Mouse (Mus musculus) cerebellum, adult 8-10 months (tissue): ENCODE measurements around the gene Ldlrad3.

Source experiments
- DNase-seq: peaks from one replicate; pipeline ENCODE4 v3.0.0; 2022

Gene Ldlrad3

DNA sequence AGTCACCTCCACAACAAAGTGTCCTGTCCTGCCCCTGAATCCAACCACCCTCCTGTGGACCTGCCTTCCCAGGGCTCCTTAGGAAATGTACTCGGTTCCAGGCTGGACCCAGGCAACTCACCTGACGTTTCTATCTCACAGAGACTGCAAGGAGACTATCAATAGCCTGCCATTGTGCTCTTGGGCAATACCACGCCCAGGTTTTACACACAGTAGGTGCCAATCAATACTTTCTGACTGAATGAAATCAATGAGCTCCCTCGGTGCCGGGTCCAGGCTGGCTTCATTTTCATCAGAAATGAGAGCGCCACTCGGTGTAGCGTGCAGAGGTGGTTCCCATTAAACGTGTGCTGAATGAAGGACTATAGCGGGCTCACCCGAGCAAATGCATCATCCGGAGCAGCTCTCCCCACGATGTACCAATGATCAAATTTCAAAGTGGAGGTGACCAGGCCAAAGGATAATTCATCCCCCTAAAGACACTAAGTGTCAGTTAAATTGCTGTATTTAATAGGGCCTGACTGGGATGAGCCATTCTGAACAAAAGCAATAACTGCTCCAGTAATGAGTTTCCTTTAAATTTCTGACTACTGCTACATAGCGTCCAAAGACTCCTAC lies 43.4 kb downstream of the Ldlrad3 start:
- no peak for DNase-seq

GRCm38 (mm10) chr2:102142197-102142623 lies 44.0 kb downstream of the Ldlrad3 start:
- DNase-seq, result no peak

DNA sequence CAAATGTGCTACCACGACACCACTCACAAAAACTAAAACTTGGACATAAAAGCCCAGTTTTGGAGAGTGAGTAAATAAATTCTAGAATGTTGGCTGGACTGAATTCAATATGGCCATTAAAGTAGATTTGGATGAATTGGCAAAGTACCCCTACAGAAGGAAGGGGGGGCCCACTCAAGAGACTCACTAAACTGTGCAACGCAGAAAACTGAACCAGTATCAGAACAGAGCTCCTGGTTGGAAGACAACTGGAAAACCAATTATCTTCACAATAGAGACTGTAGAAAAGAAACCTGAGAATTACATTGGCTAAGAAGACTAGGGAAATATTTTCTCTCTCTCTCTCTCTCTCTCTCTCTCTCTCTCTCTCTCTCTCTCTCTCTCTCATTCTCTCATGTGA lies 45.0 kb downstream of the Ldlrad3 start:
- no peak for DNase-seq

DNA sequence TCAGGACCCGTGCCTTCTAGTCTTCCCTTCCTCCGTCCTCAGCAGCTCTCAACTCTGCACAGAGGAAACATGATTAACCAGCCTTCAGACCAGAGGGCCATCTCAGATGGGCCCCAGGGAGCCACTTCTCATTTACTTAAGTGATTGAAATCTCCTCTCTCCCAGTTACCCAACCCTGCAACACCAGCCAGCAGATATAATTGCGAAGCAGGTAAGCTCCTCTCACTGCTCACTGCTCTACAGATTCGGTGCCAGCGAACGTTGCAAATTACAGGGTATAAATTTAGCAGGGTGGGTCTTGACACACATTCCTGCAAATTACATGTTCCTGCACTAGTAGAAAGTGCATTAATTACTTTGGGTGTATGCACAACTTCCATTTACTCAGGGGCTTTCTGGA lies 48.3 kb downstream of the Ldlrad3 start:
- no peak for DNase-seq

DNA sequence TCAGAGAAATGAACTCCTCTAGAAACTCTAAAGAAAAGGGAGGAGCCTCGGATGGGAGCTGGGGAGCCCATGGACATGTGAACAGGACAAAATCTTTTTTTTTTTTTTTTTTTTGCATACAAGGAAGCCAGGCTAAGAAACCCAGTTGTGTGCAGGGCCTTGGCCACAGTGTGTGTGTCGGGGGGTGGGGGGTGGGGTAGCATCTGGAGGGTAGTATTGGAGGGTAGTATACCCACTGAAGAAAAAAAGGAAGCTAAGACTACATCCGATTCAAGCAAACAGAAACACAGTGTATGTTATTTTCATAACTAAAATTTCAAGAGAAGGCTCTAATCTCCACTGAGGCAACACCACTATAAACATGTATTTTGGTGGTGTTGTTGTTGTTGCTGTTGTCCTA lies 50.0 kb downstream of the Ldlrad3 start:
- no peak for DNase-seq

GRCm38 (mm10) chr2:102134510-102135262 lies 51.5 kb downstream of the Ldlrad3 start:
- peak; percentile 89 for DNase-seq

DNA sequence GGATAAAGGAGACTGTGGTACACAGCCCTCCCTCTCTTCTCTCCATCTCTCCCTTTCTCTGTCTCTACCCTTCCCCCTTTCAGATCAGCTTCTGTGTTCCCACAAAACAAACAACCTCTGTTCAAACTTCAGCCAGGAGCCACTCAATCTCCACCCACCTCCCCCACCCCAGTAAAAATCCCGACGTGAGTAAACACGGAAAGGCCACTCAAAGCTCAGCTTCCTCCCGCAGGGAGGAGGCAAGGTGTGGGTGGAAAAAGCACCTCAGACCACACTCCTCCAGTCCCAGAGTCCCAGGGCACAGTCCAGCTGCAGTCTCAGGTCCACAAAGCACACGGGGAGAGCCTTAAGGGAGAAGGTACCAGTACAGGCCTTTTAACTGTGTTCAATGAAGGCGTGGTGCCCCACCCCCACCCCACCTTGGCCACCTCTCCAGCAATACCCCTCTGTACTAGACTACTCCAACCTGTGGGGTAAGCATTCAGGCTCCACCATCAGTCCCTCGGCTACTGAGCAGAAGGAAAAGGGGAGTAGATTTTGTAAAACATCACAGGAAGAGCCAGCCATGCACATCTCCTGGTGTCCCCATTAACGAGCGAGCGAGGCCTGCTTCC lies 53.1 kb downstream of the Ldlrad3 start:
- DNase-seq, result no peak

GRCm38 (mm10) chr2:102130198-102130845 lies 55.9 kb downstream of the Ldlrad3 start:
- peak; percentile 54 for DNase-seq

GRCm38 (mm10) chr2:102129235-102129634 lies 57.0 kb downstream of the Ldlrad3 start:
- no peak for DNase-seq

- DNase-seq, result no peak
Measured at GRCm38 (mm10) chr2:102128500-102129030, 57.6 kb downstream of the Ldlrad3 start.

DNA sequence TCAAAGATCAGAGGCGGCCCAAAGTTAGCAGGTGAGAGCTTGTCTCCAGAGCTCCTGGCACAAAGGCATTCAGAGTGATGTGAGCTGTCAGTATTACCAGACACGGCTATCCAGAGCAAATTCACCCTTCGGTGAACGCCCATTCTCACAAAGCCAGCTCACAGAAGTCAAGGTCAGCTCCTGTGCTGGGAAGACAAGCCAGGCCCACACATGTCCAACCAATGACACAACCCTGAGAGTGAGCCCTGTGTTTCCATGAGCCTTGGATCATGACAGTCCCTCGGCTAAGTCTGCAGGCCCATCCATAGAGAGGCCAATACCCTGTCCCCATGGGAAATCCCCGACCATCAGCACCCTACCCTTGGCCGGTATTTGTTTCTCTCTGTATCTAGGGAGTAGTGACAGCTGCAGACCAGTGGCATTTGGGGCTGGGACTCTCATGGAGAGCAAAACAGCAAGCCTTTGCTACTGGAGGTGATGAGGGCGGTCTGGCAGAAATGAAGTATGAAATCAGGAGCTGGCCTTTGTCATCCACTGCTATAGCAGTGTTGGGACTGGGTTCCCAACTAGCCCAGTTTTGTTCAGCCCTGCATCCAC lies 58.3 kb downstream of the Ldlrad3 start:
- no peak for DNase-seq

DNA sequence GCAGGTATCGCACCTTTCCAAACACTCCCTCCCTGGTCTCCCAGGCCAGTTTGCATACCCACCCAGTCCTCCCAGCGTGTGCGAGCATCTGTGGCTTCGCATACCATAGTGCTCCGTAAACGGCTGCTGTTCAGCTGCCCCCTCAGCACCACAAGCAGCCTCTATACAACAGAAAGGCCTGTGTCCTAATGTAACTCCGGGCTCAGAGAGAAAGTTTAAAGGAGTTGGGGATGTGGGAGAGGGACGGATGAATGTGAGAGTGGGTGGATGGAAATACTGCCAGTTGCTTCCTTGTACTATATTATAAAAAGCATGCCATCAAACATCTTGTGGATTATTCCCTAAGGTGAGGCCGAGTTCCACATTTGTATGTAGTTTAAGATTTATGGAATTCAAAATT lies 59.0 kb downstream of the Ldlrad3 start:
- no peak for DNase-seq

- DNase-seq, result no peak
Measured at GRCm38 (mm10) chr2:102126076-102126475, 60.1 kb downstream of the Ldlrad3 start.

DNA sequence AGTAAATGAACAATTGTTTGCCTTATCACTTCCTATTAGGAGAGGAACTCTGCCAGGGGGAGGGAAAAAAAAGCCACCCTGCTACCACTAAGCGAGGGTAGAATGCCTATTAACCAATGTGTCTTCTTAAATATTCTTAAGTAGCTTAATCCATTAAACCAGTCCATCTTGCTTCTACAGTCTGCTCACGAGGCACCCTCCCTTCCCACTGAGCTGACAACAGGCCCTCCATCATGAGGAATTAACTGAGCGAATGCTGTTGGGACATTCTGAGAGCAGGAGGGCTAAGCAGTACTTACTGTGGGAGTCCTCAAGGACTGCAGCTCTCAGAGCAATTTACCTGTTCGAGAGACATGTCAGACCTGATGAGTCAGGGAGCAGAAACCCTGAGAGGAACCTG lies 61.1 kb downstream of the Ldlrad3 start:
- no peak for DNase-seq

DNA sequence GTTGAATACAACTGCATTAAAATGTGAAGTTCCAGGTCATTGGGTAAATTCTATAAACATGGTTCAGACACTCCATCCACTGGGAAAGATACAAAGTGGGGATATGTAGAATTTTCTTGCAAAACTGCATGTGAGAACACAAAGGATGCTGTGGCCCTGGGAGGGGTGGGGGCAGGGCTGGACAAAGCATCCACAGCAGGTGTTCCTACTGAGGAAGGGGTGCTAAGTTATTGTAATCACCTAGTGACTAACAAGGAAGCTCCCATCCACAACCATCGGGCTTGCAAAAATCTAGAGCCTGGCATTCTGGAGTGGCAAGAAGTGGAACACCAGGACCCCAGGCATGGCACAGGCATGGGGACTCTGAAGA lies 64.1 kb downstream of the Ldlrad3 start:
- no peak for DNase-seq

DNA sequence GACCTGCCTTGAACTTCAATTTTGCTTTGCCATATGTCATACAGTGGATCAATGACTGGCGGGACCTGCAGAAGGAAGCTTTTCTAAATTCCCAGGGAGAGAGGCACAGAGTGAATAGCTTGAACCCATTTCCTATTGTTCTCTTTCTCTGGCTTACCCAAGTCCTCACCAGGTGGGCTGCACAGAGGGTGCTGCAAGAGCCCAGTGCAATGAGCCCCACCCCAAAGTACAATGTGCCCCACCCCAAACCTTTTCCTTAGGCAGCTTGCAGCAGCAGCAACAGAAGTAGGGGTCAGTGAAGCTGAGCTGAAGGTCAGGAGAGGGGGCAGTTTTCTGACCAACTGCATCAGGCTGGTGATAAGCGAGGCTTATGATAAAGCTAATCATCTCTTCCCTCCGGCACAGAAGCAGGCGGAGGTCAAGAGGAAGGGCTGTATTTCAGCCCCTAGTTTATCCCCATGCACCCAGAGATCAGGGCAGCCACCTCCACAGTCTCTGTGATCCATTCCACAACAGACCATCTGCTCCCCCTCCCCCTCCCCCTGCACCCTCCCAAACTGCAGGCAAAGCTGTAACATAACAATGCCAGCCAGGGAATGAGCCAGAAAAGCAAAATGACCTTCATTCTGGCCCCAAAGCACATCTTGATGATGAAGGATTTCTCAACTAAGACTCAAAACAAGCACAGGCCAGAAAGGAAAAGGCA lies 64.6 kb downstream of the Ldlrad3 start:
- DNase-seq, result no peak

- DNase-seq, result no peak
Measured at GRCm38 (mm10) chr2:102119751-102120505, 66.3 kb downstream of the Ldlrad3 start.

GRCm38 (mm10) chr2:102118988-102119460 lies 67.2 kb downstream of the Ldlrad3 start:
- DNase-seq, result no peak

- no peak for DNase-seq
Measured at GRCm38 (mm10) chr2:102117402-102117760, 68.8 kb downstream of the Ldlrad3 start.

DNA sequence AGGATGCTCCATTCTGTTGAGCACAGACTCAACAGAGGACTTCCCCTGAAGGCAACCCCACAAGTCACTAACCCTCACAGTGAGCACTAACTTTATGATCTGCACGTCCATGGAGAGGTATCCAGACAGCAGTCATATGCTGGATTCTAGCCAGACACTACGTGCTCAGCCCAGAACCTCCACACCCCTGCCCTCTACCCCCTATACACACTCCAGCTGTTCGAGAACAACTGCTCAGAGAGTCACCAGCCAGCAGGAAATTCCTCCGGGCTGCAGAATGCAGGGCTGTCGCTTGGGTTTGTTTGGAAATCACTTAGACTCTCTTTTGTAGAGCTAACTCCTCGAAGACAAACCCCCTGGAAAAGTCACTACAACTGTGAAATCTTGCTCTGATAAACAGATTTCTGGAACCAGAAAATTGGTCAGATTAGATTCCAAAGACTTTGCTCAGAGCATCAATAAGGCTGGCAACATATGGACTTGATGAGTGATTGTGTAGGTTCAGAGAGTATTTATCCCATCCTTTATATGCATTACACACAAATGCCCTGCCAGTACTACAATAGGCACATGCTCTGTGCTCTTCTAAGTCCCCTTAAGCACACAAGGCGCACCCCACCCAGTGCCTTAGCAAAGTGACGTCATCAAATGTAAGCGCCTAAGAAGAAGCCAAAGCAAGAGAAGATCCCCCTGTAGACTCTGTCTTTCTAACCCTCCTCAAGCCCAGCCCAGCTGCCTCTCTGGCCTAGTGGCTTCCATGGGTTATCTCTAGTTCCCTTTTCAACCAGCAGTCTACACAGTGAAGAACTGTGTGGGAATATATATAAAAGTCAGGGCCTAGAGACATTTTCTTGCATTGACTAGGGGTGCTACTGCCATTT lies 69.4 kb downstream of the Ldlrad3 start:
- DNase-seq, result no peak

GRCm38 (mm10) chr2:102113801-102114200 lies 72.4 kb downstream of the Ldlrad3 start:
- DNase-seq, result no peak
